Mouse (Mus musculus): ENCODE measurements around the gene Anapc11. TPM values are rescaled to one million over a fixed set of nuclear protein-coding genes. Genes with fewer than 3 reads are reported as not detected.

Gene Anapc11
- 200 and 289 TPM in 2 replicates for polyA plus RNA-seq (2012)

GRCm38 (mm10) chr11:120598283-120598989 is at the start of gene Anapc11, which contains the start of gene Alyref:
Anapc11 (plus strand) TSS chr11:120598421.
Alyref (minus strand) TSS chr11:120598365.
- no peak for TF ChIP-seq GATA1 (IDR thresholded peaks at IDR 0.05; ENCODE audit: low read length)

- no peak for TF ChIP-seq GATA1 (IDR thresholded peaks at IDR 0.05; ENCODE audit: low read length)
Measured at GRCm38 (mm10) chr11:120548786-120549167, 49.4 kb upstream of the Anapc11 start.

- TF ChIP-seq GATA1 (IDR thresholded peaks at IDR 0.05; ENCODE audit: low read length), result no peak
Measured at GRCm38 (mm10) chr11:120549168-120549945, 48.9 kb upstream of the Anapc11 start, which contains the start of gene Mcrip1. Mcrip1 (minus strand) TSS chr11:120549727.

GRCm38 (mm10) chr11:120549986-120550809 is 48.0 kb upstream of the Anapc11 start:
- TF ChIP-seq GATA1 (IDR thresholded peaks at IDR 0.05; ENCODE audit: low read length), result no peak

GRCm38 (mm10) chr11:120550810-120551440 is 47.3 kb upstream of the Anapc11 start, which contains the start of gene Ppp1r27:
Ppp1r27 (minus strand) TSS chr11:120551132.
- no peak for TF ChIP-seq GATA1 (IDR thresholded peaks at IDR 0.05; ENCODE audit: low read length)

- no peak for TF ChIP-seq GATA1 (IDR thresholded peaks at IDR 0.05; ENCODE audit: low read length)
Measured at GRCm38 (mm10) chr11:120552736-120553135, 45.5 kb upstream of the Anapc11 start.

- TF ChIP-seq GATA1 (IDR thresholded peaks at IDR 0.05; ENCODE audit: low read length), result no peak
Measured at GRCm38 (mm10) chr11:120554834-120555233, 43.4 kb upstream of the Anapc11 start.

- no peak for TF ChIP-seq GATA1 (IDR thresholded peaks at IDR 0.05; ENCODE audit: low read length)
Measured at GRCm38 (mm10) chr11:120555260-120555659, 43.0 kb upstream of the Anapc11 start.

- no peak for TF ChIP-seq GATA1 (IDR thresholded peaks at IDR 0.05; ENCODE audit: low read length)
Measured at GRCm38 (mm10) chr11:120560952-120561728, 37.1 kb upstream of the Anapc11 start.

- no peak for TF ChIP-seq GATA1 (IDR thresholded peaks at IDR 0.05; ENCODE audit: low read length)
Measured at GRCm38 (mm10) chr11:120562949-120563348, 35.3 kb upstream of the Anapc11 start.

- no peak for TF ChIP-seq GATA1 (IDR thresholded peaks at IDR 0.05; ENCODE audit: low read length)
Measured at GRCm38 (mm10) chr11:120565114-120565513, 33.1 kb upstream of the Anapc11 start.

- no peak for TF ChIP-seq GATA1 (IDR thresholded peaks at IDR 0.05; ENCODE audit: low read length)
Measured at GRCm38 (mm10) chr11:120568324-120568723, 29.9 kb upstream of the Anapc11 start.

- TF ChIP-seq GATA1 (IDR thresholded peaks at IDR 0.05; ENCODE audit: low read length), result no peak
Measured at GRCm38 (mm10) chr11:120571122-120571521, 27.1 kb upstream of the Anapc11 start.

- TF ChIP-seq GATA1 (IDR thresholded peaks at IDR 0.05; ENCODE audit: low read length), result no peak
Measured at GRCm38 (mm10) chr11:120571754-120572416, 26.3 kb upstream of the Anapc11 start.

All from G1E-ER4 (cell line).